Mouse (Mus musculus) liver, embryonic 14.5 days (tissue): ENCODE results near the gene Psma6. TPM values are rescaled to one million over a fixed set of nuclear protein-coding genes. Genes with fewer than 3 reads are reported as not detected.

ENCODE experiments used
- ATAC-seq: fragments of 200-750 bp; cut with Nextera tagmentation; 2 replicates; pipeline ENCODE4 v1.8.0; 2017; ENCODE audit warnings: moderate number of reproducible peaks, mild to moderate bottlenecking, moderate library complexity; ENCODE audit not compliant: insufficient read depth
- DNase-seq, 3 experiments: peaks; one replicate each; pipeline ENCODE4 v3.0.0-alpha.2; 2012 to 2013; ENCODE audit warnings: low read depth in 3 of 3, low spot score in 3 of 3
- H3K27ac ChIP-seq: fragments of 300-500 bp; sonication (generic); 2 replicates; pipeline ENCODE4 v1.5.1; 2014; ENCODE audit warnings: moderate library complexity, mild to moderate bottlenecking, control low read depth, inconsistent platforms
- H3K27me3 ChIP-seq: fragments of 300-500 bp; sonication (generic); 2 replicates; pipeline ENCODE4 v1.6.1; 2014; ENCODE audit warnings: mild to moderate bottlenecking, low read length, moderate library complexity; ENCODE audit not compliant: control insufficient read depth, insufficient read depth
- H3K36me3 ChIP-seq: fragments of 300-500 bp; sonication (generic); replicated peaks from 2 replicates; pipeline ENCODE4 v1.6.1; 2014; ENCODE audit warnings: low read depth; ENCODE audit not compliant: control insufficient read depth, insufficient read depth
- H3K4me1 ChIP-seq, 2 experiments: fragments of 200-500 bp in 1 of 2; fragments of 300-500 bp in 1 of 2; sonication (generic) in 1 of 2; replicated peaks; 2 replicates each; pipeline ENCODE4 v1.6.1; 2012 to 2014; ENCODE audit warnings: antibody characterized with exemption in 1 of 2, inconsistent platforms in 1 of 2, low read length in 1 of 2; ENCODE audit not compliant: control insufficient read depth in 2 of 2, insufficient read depth in 2 of 2
- H3K4me2 ChIP-seq: fragments of 300-500 bp; sonication (generic); 2 replicates; pipeline ENCODE4 v1.6.1; 2014; ENCODE audit warnings: low read depth, mild to moderate bottlenecking, control low read depth, moderate library complexity
- H3K4me3 ChIP-seq, 2 experiments: fragments of 200-500 bp in 1 of 2; fragments of 300-500 bp in 1 of 2; sonication (generic) in 1 of 2; 2 replicates each; pipeline ENCODE4 v1.5.1; 2012 to 2014; ENCODE audit warnings: low read depth in 2 of 2, low read length in 2 of 2, mild to moderate bottlenecking in 2 of 2, control low read depth in 1 of 2, inconsistent platforms in 1 of 2, moderate library complexity in 1 of 2; ENCODE audit not compliant: insufficient read depth in 1 of 2
- H3K9ac ChIP-seq: fragments of 300-500 bp; sonication (generic); replicated peaks from 2 replicates; pipeline ENCODE4 v1.6.1; 2014; ENCODE audit warnings: mild to moderate bottlenecking, control low read depth, moderate library complexity
- H3K9me3 ChIP-seq: fragments of 300-500 bp; sonication (generic); 2 replicates; pipeline ENCODE4 v1.6.1; 2016; ENCODE audit warnings: low read length, mixed read lengths; ENCODE audit not compliant: control insufficient read depth
- CTCF ChIP-seq: IDR thresholded peaks from 2 replicates; pipeline ENCODE4 v1.5.1; 2016; ENCODE audit warnings: antibody characterized with exemption, low read depth, control low read depth
- EP300 ChIP-seq: IDR thresholded peaks from 2 replicates; pipeline ENCODE4 v1.6.1; 2016; ENCODE audit warnings: antibody characterized with exemption, low read depth
- WGBS: fragments of 180-500 bp; shearing (Covaris S2); extraction: QIAGEN DNeasy Blood & Tissue Kit; methylation state at CpG from one replicate; pipeline ENCODE4 v1.1.7; 2014; ENCODE audit not compliant: insufficient replicate concordance; 5-methylcytosine and 5-hydroxymethylcytosine counted together
- polyA plus RNA-seq, 2 experiments: library from polyadenylated mRNA; depleted of rRNA in 1 of 2; stranded (reverse) in 1 of 2; unstranded in 1 of 2; fragments of >200 nt; fragmentation: Nextera tagmentation in 1 of 2; extraction: Ambion mirVana in 1 of 2; gene quantifications; 2 replicates each; pipeline versions ENCODE4 v1.2.1 to v1.2.3; 2012 to 2014

Psma6 gene
- polyA plus RNA-seq, 2 experiments, result 85.9 to 220 TPM

- no peak for DNase-seq
- WGBS, result 73% methylated on average over 9 of the region's 9 CpGs
- Histone ChIP-seq H3K36me3 (no peaks in the 10 kb centered on the region), H3K27me3 (no peaks in the 10 kb centered on the region), H3K9me3 (no peaks in the 10 kb centered on the region), H3K4me2 (no peak overlapping the region), H3K4me1 (peaks cover 6 to 13% of the 10 kb centered on the region in 2 experiments), H3K4me3 (no peak overlapping the region), H3K9ac (no peak overlapping the region), H3K27ac (no peak overlapping the region)
- TF ChIP-seq EP300, result no peak
- TF ChIP-seq CTCF, result no peak
- ATAC-seq, result no peak
Observed at GRCm38 (mm10) chr12:55386456-55386855, 2.4 kb downstream of the Psma6 start.

DNA sequence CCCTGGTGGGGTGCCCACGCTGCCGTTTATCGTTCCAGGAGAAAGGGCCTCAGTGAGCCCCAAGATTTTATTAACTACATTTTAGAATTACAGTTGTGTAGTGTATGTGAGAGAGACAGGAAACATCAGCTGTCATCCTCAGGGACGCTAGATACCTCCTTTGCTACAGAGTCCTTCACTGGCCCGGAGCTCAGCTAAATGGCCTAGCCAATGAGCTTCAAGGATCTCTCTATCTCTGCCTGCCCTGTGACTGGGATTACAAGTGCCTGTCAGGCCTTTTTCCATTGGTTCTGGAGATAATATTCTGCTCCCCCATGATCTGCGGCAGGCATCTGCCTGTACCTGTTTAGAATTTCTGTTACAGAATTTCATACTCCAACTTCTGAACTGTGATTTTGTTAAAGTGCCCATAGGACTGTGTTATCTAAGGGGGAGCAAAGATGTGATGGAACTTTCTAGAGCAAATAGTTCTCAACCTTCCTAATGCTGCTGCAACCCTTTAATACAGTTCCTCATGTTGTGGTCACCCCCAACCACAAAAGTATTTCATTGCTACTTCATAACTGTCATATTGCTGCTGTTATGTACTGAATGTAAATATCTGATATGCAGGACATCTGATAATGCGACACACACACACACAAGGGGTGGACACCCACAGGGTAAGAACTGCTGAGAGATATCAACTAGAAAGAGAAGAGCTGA is 3.2 kb downstream of the Psma6 start:
- ATAC-seq (no peak), DNase-seq (no peak)
- WGBS, result 45% methylated on average over 7 of the region's 7 CpGs
- Histone ChIP-seq H3K9ac (no peak overlapping the region), H3K9me3 (no peaks in the 10 kb centered on the region), H3K4me2 (no peak overlapping the region), H3K36me3 (no peaks in the 10 kb centered on the region), H3K4me1 (peaks cover 6 to 13% of the 10 kb centered on the region in 2 experiments), H3K4me3 (no peak overlapping the region), H3K27me3 (no peaks in the 10 kb centered on the region), H3K27ac (no peak overlapping the region)
- TF ChIP-seq CTCF, result no peak
- TF ChIP-seq EP300, result no peak

DNA sequence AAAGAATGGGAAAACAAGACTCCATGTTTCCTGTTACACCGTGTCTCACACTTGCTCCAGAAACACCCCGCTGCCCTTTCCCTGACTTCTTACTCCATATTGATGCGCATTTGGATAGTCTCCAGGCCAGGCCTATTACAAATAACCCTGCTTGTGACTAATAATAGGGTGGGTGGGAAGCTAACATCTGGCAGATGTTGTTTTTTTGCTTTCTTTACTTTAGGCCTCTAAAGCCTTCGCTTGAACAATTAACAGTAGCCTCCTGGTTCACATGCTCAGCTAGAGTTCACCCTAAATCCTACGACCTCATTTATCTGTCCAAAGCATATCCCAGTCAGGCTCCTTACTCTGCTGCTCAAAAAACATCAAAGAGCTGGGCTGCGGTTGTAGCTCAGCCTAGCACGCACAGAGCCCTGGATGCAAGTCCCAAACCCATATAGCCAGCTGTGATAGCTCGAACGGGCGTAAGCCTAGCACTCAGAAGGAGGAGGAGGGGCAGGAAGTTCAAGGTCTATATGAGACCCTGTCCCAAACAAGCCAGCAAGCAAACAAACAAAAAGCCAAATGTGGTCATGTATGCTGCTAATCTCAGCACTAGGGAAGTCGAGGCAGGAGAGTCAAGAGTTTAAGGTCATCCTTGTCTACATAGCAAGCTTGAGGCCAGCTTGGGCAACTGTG is 3.9 kb downstream of the Psma6 start:
- no peak for ATAC-seq
- no peaks in the 10 kb centered on the region for H3K27me3 ChIP-seq
- H3K4me3 ChIP-seq, result no peak overlapping the region
- peaks cover 6 to 13% of the 10 kb centered on the region in 2 experiments for H3K4me1 ChIP-seq
- H3K9me3 ChIP-seq, result no peaks in the 10 kb centered on the region
- no peak for DNase-seq
- no peak overlapping the region for H3K9ac ChIP-seq
- H3K36me3 ChIP-seq, result no peaks in the 10 kb centered on the region
- H3K27ac ChIP-seq, result no peak overlapping the region
- 41% methylated on average over 11 of the region's 11 CpGs for WGBS
- no peak overlapping the region for H3K4me2 ChIP-seq
- TF ChIP-seq EP300 (no peak), CTCF (no peak)

- WGBS, result 18% methylated on average over 6 of the region's 6 CpGs
- H3K36me3 ChIP-seq, result no peaks in the 10 kb centered on the region
- no peak overlapping the region for H3K9ac ChIP-seq
- no peak overlapping the region for H3K4me2 ChIP-seq
- no peak for TF ChIP-seq EP300
- peak; percentile 33 for TF ChIP-seq CTCF
- H3K27ac ChIP-seq, result no peak overlapping the region
- no peaks in the 10 kb centered on the region for H3K9me3 ChIP-seq
- H3K4me1 ChIP-seq, result peaks cover 6 to 13% of the 10 kb centered on the region in 2 experiments
- peak in 2 of 3 experiments; percentile 25 to 33 for DNase-seq
- no peak overlapping the region for H3K4me3 ChIP-seq
- no peaks in the 10 kb centered on the region for H3K27me3 ChIP-seq
- peak; percentile 42; the same call in 1 of the 2 replicates for ATAC-seq
Observed at GRCm38 (mm10) chr12:55388478-55388877, 4.5 kb downstream of the Psma6 start.
